Comparison of ENCODE assay signal across 7 mouse cellular contexts in genomic region chr2:152847057-152847814, GRCm38 (mm10). TPM values are rescaled to one million over a fixed set of nuclear protein-coding genes. Genes with fewer than 3 reads are reported as not detected.
DNase-seq lines count a peak whose midpoint lies in the region; ATAC-seq and TF ChIP-seq lines count a peak whose summit lies in the region.

No protein-coding gene starts in this region.

- DNase-seq in lung, embryonic 14.5 days: no peak
- no peak for DNase-seq in lung, postnatal 25 days (ENCODE audit: low spot score)
- no peak for DNase-seq in forebrain, embryonic 11.5 days (ENCODE audit: low spot score)
- DNase-seq in adrenal gland, adult 2 months: no peak
- no peak for DNase-seq in kidney, postnatal 14 days

- no peaks in the 10 kb centered on the region for H3K27me3 ChIP-seq in lung, embryonic 14.5 days (ENCODE audit: insufficient read depth, low read length)
- H3K27me3 ChIP-seq in forebrain, embryonic 11.5 days (ENCODE audit: control insufficient read depth, insufficient read depth, low read length): no peaks in the 10 kb centered on the region
- no peaks in the 10 kb centered on the region for H3K27me3 ChIP-seq in limb, embryonic 12.5 days
- no peaks in the 10 kb centered on the region for H3K27me3 ChIP-seq in neural tube, embryonic 15.5 days (replicated peaks)

- peaks cover 12% of the 10 kb centered on the region for H3K36me3 ChIP-seq in lung, embryonic 14.5 days (ENCODE audit: insufficient read depth)
- H3K36me3 ChIP-seq in forebrain, embryonic 11.5 days (ENCODE audit: control insufficient read depth, insufficient read depth, low read length): no peaks in the 10 kb centered on the region; the same call in 1 of the 2 replicates
- H3K36me3 ChIP-seq in limb, embryonic 12.5 days: peaks cover 6% of the 10 kb centered on the region; the same call in 1 of the 2 replicates
- H3K36me3 ChIP-seq in neural tube, embryonic 15.5 days: no peaks in the 10 kb centered on the region

- peak overlapping the region; percentile 50 for H3K4me2 ChIP-seq in lung, embryonic 14.5 days
- peak overlapping the region; percentile 29; the same call in 1 of the 2 replicates for H3K4me2 ChIP-seq in forebrain, embryonic 11.5 days (ENCODE audit: low read depth, low read length, severe bottlenecking)
- peak overlapping the region; percentile 47 for H3K4me2 ChIP-seq in limb, embryonic 12.5 days
- peak overlapping the region; percentile 56 for H3K4me2 ChIP-seq in neural tube, embryonic 15.5 days

- peaks cover 5% of the 10 kb centered on the region; the same call in 1 of the 2 replicates for H3K4me1 ChIP-seq in lung, embryonic 14.5 days (ENCODE audit: insufficient read depth)
- H3K4me1 ChIP-seq in forebrain, embryonic 11.5 days (replicated peaks; ENCODE audit: control insufficient read depth, insufficient read depth, low read length): peaks cover 9% of the 10 kb centered on the region; the same call in 1 of the 2 replicates
- H3K4me1 ChIP-seq in limb, embryonic 12.5 days (replicated peaks): peaks cover 17% of the 10 kb centered on the region
- H3K4me1 ChIP-seq in neural tube, embryonic 15.5 days: peaks cover 11% of the 10 kb centered on the region

- H3K9ac ChIP-seq in lung, embryonic 14.5 days: no peak overlapping the region
- no peak overlapping the region for H3K9ac ChIP-seq in forebrain, embryonic 11.5 days (ENCODE audit: low read length)
- no peak overlapping the region for H3K9ac ChIP-seq in limb, embryonic 12.5 days (replicated peaks)
- H3K9ac ChIP-seq in neural tube, embryonic 15.5 days (replicated peaks): no peak overlapping the region

- 13% methylated on average over 3 of the region's 3 CpGs for WGBS in lung, embryonic 14.5 days
- 15% methylated on average over 3 of the region's 3 CpGs for WGBS in forebrain, embryonic 11.5 days
- 16% methylated on average over 3 of the region's 3 CpGs for WGBS in limb, embryonic 12.5 days
- WGBS in neural tube, embryonic 15.5 days: 17% methylated on average over 3 of the region's 3 CpGs

- ATAC-seq in lung, embryonic 14.5 days (ENCODE audit: insufficient read depth): no peak
- no peak for ATAC-seq in forebrain, embryonic 11.5 days (replicated peaks; ENCODE audit: low FRiP score)
- no peak for ATAC-seq in limb, embryonic 12.5 days (ENCODE audit: insufficient number of reproducible peaks, insufficient read depth, low FRiP score, low TSS enrichment, low read depth)
- ATAC-seq in neural tube, embryonic 15.5 days (ENCODE audit: low FRiP score): 0 out of 2 replicates have a peak, but pooled peaks have one; percentile 7

- TF ChIP-seq CTCF in lung, embryonic 14.5 days (IDR thresholded peaks at IDR 0.05; ENCODE audit: low read depth): no peak

- peak overlapping the region; percentile 94 for H3K4me3 ChIP-seq in lung, embryonic 14.5 days (ENCODE audit: low read depth, low read length)
- no peak overlapping the region; the same call in 1 of the 2 replicates for H3K4me3 ChIP-seq in forebrain, embryonic 11.5 days (ENCODE audit: low read depth, low read length)
- peak overlapping the region; percentile 82 for H3K4me3 ChIP-seq in limb, embryonic 12.5 days (replicated peaks)
- H3K4me3 ChIP-seq in neural tube, embryonic 15.5 days (replicated peaks): peak overlapping the region; percentile 58

- no peak overlapping the region for H3K27ac ChIP-seq in lung, embryonic 14.5 days (ENCODE audit: low read depth)
- H3K27ac ChIP-seq in forebrain, embryonic 11.5 days (ENCODE audit: low read depth, low read length): no peak overlapping the region
- H3K27ac ChIP-seq in limb, embryonic 12.5 days: no peak overlapping the region
- no peak overlapping the region for H3K27ac ChIP-seq in neural tube, embryonic 15.5 days (replicated peaks)

- no peaks in the 10 kb centered on the region for H3K9me3 ChIP-seq in lung, embryonic 14.5 days (ENCODE audit: low read depth, low read length)
- no peaks in the 10 kb centered on the region for H3K9me3 ChIP-seq in forebrain, embryonic 11.5 days (ENCODE audit: control insufficient read depth, low read length)
- H3K9me3 ChIP-seq in limb, embryonic 12.5 days: no peaks in the 10 kb centered on the region
- no peaks in the 10 kb centered on the region for H3K9me3 ChIP-seq in neural tube, embryonic 15.5 days (replicated peaks)

RNA-seq across cellular contexts. Expression of gene Tpx2, which starts 0.5 kb away (rescaled TPM):
- 126 and 128 TPM in 2 replicates for polyA plus RNA-seq in lung, embryonic 14.5 days (2014; fragmentation: Nextera tagmentation; extraction: Ambion mirVana)
- polyA plus RNA-seq in forebrain, embryonic 11.5 days (2014; fragmentation: Nextera tagmentation; extraction: Ambion mirVana): 168 and 185 TPM in 2 replicates
- 110 and 114 TPM in 2 replicates for polyA plus RNA-seq in limb, embryonic 12.5 days (2016; fragmentation: Nextera tagmentation; extraction: Ambion mirVana)
- 11.1 and 26.9 TPM in 2 replicates for polyA plus RNA-seq in neural tube, embryonic 15.5 days (2015; fragmentation: Nextera tagmentation; extraction: Ambion mirVana)
- total RNA-seq in adrenal gland, adult 2 months (2021): 1 to 10 TPM; 2.0 to 4.2 TPM
- polyA plus RNA-seq in adrenal gland, adult 2 months (2012; rRNA removed): 0.18 and 0.40 TPM in 2 replicates

RNA-seq across cellular contexts. Expression of gene Bcl2l1, which starts 15.7 kb away (rescaled TPM):
- 102 and 103 TPM in 2 replicates for polyA plus RNA-seq in lung, embryonic 14.5 days (2014; fragmentation: Nextera tagmentation; extraction: Ambion mirVana)
- 135 and 140 TPM in 2 replicates for polyA plus RNA-seq in forebrain, embryonic 11.5 days (2014; fragmentation: Nextera tagmentation; extraction: Ambion mirVana)
- 107 and 110 TPM in 2 replicates for polyA plus RNA-seq in limb, embryonic 12.5 days (2016; fragmentation: Nextera tagmentation; extraction: Ambion mirVana)
- polyA plus RNA-seq in neural tube, embryonic 15.5 days (2015; fragmentation: Nextera tagmentation; extraction: Ambion mirVana): 119 and 125 TPM in 2 replicates
- total RNA-seq in adrenal gland, adult 2 months (2021): 10 to 100 TPM; 54.3 to 79.7 TPM
- polyA plus RNA-seq in adrenal gland, adult 2 months (2012; rRNA removed): 42.4 and 43.8 TPM in 2 replicates
